Mouse (Mus musculus) G1E (cell line): ENCODE measurements around the gene Senp5. TPM values are rescaled to one million over a fixed set of nuclear protein-coding genes. Genes with fewer than 3 reads are reported as not detected.

ENCODE experiments used
- ATAC-seq: 2 replicates; pipeline ENCODE4 v1.8.0; 2016; ENCODE audit warnings: mild to moderate bottlenecking; ENCODE audit not compliant: insufficient number of reproducible peaks, poor library complexity, low FRiP score, severe bottlenecking; ENCODE audit errors: extremely low read depth
- DNase-seq: peaks from one replicate; pipeline ENCODE4 v3.0.0; 2012; ENCODE audit warnings: low spot score
- H3K27me3 ChIP-seq: 2 replicates; pipeline ENCODE4 v1.6.1; 2012; ENCODE audit warnings: mild to moderate bottlenecking, low read length, inconsistent platforms; ENCODE audit not compliant: insufficient read depth
- H3K36me3 ChIP-seq: replicated peaks from 2 replicates; pipeline ENCODE3; 2012; ENCODE audit warnings: mild to moderate bottlenecking, inconsistent platforms
- H3K4me1 ChIP-seq: 2 replicates; pipeline ENCODE4 v1.6.1; 2012; ENCODE audit warnings: low read depth, low read length, inconsistent platforms, mixed read lengths; ENCODE audit not compliant: insufficient read depth
- H3K4me3 ChIP-seq: 2 replicates; pipeline ENCODE4 v1.5.1; 2012; ENCODE audit warnings: low read depth, mild to moderate bottlenecking, inconsistent platforms, low read length, moderate library complexity, mixed read lengths
- H3K9me3 ChIP-seq: replicated peaks from 2 replicates; pipeline ENCODE4 v1.6.1; 2012; ENCODE audit warnings: inconsistent platforms
- CTCF ChIP-seq: IDR thresholded peaks from 2 replicates; pipeline ENCODE4 v1.5.1; 2012; ENCODE audit warnings: low read depth, low read length, inconsistent platforms, mixed read lengths
- GATA1 ChIP-seq: IDR thresholded peaks from 2 replicates; pipeline ENCODE4 v1.6.1; 2012; ENCODE audit warnings: borderline replicate concordance, low read length, inconsistent platforms, mixed read lengths
- GATA2 ChIP-seq: IDR thresholded peaks from 2 replicates; pipeline ENCODE4 v1.6.1; 2012; ENCODE audit warnings: low read depth, low read length, inconsistent platforms, borderline replicate concordance
- POLR2AphosphoS5 ChIP-seq: IDR thresholded peaks from 2 replicates; pipeline ENCODE4 v1.6.1; 2012; ENCODE audit warnings: low read depth, low read length, inconsistent platforms; ENCODE audit not compliant: insufficient replicate concordance
- TAL1 ChIP-seq: conservative IDR thresholded peaks from 2 replicates; pipeline ENCODE4 v1.6.1; 2012; ENCODE audit warnings: low read depth, low read length, inconsistent platforms, mixed read lengths
- polyA plus RNA-seq: library from polyadenylated mRNA; stranded (reverse); fragments of >175 nt; gene quantifications from 2 replicates; pipeline ENCODE4 v1.2.3, GENCODE M21; 2012
- total RNA-seq, 2 experiments: library from RNA; stranded (forward) in 1 of 2; stranded (reverse) in 1 of 2; fragments of 200-1000 nt in 1 of 2; fragments of >200 nt in 1 of 2; fragmentation: Nextera tagmentation in 1 of 2; gene quantifications; 2 replicates each; pipeline ENCODE4 v1.2.3; 2014 to 2017

The Senp5 gene
- total and polyA plus RNA-seq, 3 experiments, result 4.6 to 36.2 (median 25.3) TPM

GRCm38 (mm10) chr16:32004731-32005130, 1.6 kb upstream of the Senp5 start:
- H3K4me1 ChIP-seq, result peaks cover 26% of the 10 kb centered on the region
- peaks cover 19% of the 10 kb centered on the region for H3K36me3 ChIP-seq
- no peak for TF ChIP-seq TAL1
- no peak for TF ChIP-seq CTCF
- no peak for TF ChIP-seq GATA2
- no peak for TF ChIP-seq GATA1
- no peak for TF ChIP-seq POLR2AphosphoS5
- H3K9me3 ChIP-seq, result no peaks in the 10 kb centered on the region
- no peaks in the 10 kb centered on the region for H3K27me3 ChIP-seq
- ATAC-seq, result no peak
- DNase-seq, result no peak
- no peak overlapping the region for H3K4me3 ChIP-seq

- ATAC-seq, result no peak
Observed at GRCm38 (mm10) chr16:31996371-31996770, 6.7 kb downstream of the Senp5 start.

DNA sequence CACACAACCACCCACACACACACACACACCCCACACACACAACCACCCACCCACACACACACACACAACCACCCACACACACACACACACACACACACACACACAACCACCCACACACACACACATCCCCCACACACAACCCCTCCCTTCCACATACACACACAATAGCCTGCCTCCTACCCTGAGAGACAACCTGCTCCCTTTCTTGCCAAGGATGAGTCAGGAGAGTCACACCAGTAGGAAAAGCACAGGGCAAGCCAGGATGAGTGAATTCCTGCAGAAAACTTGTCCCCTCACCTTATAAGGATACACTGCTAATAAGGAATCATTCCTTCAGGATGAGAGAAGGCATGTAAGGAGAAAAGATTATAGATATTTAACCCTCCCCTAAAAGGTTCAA, 9.1 kb downstream of the Senp5 start:
- Histone ChIP-seq H3K4me3 (no peak overlapping the region), H3K4me1 (peaks cover 3% of the 10 kb centered on the region; the same call in 1 of the 2 replicates), H3K9me3 (no peaks in the 10 kb centered on the region), H3K27me3 (no peaks in the 10 kb centered on the region), H3K36me3 (peaks cover 72% of the 10 kb centered on the region)
- TF ChIP-seq CTCF, result no peak
- TF ChIP-seq GATA1, result no peak
- no peak for TF ChIP-seq TAL1
- TF ChIP-seq POLR2AphosphoS5, result no peak
- TF ChIP-seq GATA2, result no peak
- ATAC-seq (no peak), DNase-seq (no peak)

More at GRCm38 (mm10) chr16:31996371-31996770, 6.7 kb downstream of the Senp5 start:
- no peak overlapping the region for H3K4me3 ChIP-seq
- peaks cover 11% of the 10 kb centered on the region for H3K4me1 ChIP-seq
- H3K9me3 ChIP-seq, result no peaks in the 10 kb centered on the region
- no peak for TF ChIP-seq GATA1
- no peak for DNase-seq
- H3K27me3 ChIP-seq, result no peaks in the 10 kb centered on the region
- H3K36me3 ChIP-seq, result peaks cover 75% of the 10 kb centered on the region

DNA sequence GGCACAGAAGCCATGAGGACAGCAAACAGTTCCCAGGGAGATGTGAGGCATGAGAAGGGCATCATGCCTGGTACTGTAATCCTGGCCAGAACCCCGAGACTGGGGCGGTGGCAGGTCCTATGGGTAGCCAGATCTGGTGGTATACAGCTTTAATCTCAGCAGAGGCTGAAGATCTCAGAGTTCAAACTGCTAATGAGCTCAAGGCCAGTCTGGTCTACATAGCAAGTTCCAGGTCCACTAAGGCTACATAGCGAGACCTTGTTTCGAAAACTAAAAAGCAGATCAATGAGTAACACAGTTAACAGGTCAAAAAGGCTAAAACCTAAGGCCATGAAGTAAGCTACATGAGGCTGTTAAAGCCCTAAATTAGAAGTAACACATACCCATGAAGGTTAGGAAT, 9.9 kb downstream of the Senp5 start:
- no peak for ATAC-seq
- TF ChIP-seq GATA1 (no peak), POLR2AphosphoS5 (no peak), TAL1 (no peak), CTCF (no peak), GATA2 (no peak)
- Histone ChIP-seq H3K27me3 (no peaks in the 10 kb centered on the region), H3K4me1 (peaks cover 3% of the 10 kb centered on the region; the same call in 1 of the 2 replicates), H3K4me3 (no peak overlapping the region), H3K36me3 (peaks cover 74% of the 10 kb centered on the region), H3K9me3 (no peaks in the 10 kb centered on the region)
- no peak for DNase-seq

DNA sequence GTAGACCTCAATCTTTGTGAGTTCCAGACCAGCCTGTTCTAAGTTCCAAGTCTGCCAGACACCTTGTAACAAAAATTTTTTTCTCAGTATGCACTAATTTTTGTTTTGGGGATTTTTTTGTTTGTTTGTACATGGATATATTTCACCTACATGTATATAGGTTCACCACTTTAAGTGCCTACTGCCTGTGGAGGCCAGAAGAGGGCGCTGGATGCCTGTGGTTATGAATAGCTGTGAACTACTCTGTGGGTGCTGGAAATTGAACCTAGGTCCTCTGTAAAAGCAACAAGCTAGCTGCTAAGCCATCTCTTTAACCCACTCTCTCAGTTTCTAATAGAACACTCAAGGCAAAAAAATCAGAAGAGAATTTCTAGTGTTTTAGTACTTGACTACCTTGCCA, 11.0 kb downstream of the Senp5 start:
- no peaks in the 10 kb centered on the region for H3K9me3 ChIP-seq
- H3K27me3 ChIP-seq, result no peaks in the 10 kb centered on the region
- peaks cover 75% of the 10 kb centered on the region for H3K36me3 ChIP-seq
- H3K4me3 ChIP-seq, result no peak overlapping the region
- peaks cover 4% of the 10 kb centered on the region; the same call in 1 of the 2 replicates for H3K4me1 ChIP-seq
- no peak for ATAC-seq
- no peak for TF ChIP-seq POLR2AphosphoS5
- TF ChIP-seq TAL1, result no peak
- no peak for TF ChIP-seq CTCF
- TF ChIP-seq GATA1, result no peak
- TF ChIP-seq GATA2, result no peak
- DNase-seq, result no peak

- 0 out of 2 replicates have a peak, but pooled peaks cover 3% of the 10 kb centered on the region for H3K4me1 ChIP-seq
- no peaks in the 10 kb centered on the region for H3K27me3 ChIP-seq
- H3K4me3 ChIP-seq, result no peak overlapping the region
- DNase-seq, result no peak
- H3K9me3 ChIP-seq, result no peaks in the 10 kb centered on the region
- H3K36me3 ChIP-seq, result peaks cover 71% of the 10 kb centered on the region
- no peak for ATAC-seq
- TF ChIP-seq GATA2, result no peak
- TF ChIP-seq TAL1, result no peak
- no peak for TF ChIP-seq GATA1
- no peak for TF ChIP-seq POLR2AphosphoS5
- TF ChIP-seq CTCF, result no peak
Observed at GRCm38 (mm10) chr16:31980946-31981345, 22.1 kb downstream of the Senp5 start.

- Histone ChIP-seq H3K36me3 (peaks cover 74% of the 10 kb centered on the region), H3K27me3 (no peaks in the 10 kb centered on the region), H3K9me3 (no peaks in the 10 kb centered on the region), H3K4me1 (no peaks in the 10 kb centered on the region), H3K4me3 (no peak overlapping the region)
- ATAC-seq (no peak), DNase-seq (no peak)
- no peak for TF ChIP-seq CTCF
- TF ChIP-seq POLR2AphosphoS5, result no peak
- TF ChIP-seq GATA1, result no peak
- no peak for TF ChIP-seq TAL1
- no peak for TF ChIP-seq GATA2
Observed at GRCm38 (mm10) chr16:31979501-31979900, 23.6 kb downstream of the Senp5 start.
